Mouse (Mus musculus) thymus, postnatal 25 days (tissue): ENCODE results near the gene 4931406P16Rik.

ENCODE experiments used
- DNase-seq: peaks from one replicate; pipeline ENCODE4 v3.0.0; 2022

4931406P16Rik gene

DNA sequence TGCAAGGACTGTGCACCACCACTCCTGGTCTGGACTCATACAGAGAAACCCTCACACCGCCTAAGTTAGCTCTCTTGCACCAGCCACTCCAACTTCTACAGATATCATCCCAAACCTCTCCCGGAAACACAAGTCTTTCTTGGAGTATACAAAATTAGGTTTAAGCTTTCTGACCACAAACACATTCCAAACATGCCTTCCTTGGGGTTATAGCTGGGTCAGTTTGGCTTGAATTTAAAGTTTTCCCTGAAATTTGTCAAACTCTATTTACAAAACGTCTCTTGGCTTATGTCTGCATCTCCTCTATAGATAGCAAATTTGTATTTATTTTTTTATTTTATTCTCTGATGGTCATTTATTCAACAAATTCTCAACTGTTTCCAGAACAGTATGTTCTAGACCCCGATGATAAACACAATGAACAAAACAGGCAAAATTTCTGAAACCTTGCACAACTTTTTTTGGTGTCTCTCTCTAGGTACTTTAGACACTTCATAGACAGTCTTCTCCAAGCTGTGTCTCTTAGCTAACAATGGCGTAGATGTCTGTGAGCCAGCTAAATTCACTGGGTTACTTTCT is 4.1 kb downstream of the 4931406P16Rik start:
- DNase-seq, result no peak

DNA sequence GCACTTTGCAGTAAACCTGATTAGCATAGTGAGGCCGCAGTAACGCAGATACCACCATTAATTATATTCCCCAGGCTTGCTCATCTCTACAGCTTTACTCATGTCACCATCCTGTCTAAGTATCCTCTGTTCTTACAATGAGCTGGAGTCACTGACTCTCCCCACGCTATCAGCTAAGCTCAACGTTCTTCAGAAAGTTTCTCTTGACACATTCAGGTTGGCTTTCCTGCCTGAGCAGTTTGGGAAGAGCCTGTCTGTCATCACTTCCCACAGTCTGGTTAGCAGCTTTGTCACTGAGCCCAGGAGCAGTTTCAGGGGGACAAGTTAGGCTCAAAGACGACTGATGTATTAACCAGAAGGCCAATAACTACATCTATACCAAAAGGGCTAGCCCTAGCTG is 4.8 kb downstream of the 4931406P16Rik start:
- DNase-seq, result no peak

DNA sequence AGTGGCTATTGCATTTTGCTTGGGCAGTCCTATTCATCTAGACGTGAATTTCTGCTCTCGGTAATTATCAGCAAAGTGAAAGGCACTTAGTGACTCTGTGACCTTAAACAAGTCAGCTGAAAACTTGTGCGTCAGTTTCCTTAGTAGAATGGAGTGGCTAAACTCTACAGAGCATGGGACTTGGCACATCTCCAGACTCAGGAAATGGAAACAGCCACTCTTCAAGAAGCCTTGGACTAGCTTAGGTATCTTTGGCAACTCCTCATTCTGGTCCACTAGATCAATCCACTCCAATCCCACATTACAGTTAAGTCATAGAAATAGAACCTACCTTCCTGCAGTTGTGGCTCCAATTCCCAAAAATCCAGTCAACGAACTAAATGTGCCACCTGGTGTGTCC is 7.9 kb downstream of the 4931406P16Rik start:
- no peak for DNase-seq

DNA sequence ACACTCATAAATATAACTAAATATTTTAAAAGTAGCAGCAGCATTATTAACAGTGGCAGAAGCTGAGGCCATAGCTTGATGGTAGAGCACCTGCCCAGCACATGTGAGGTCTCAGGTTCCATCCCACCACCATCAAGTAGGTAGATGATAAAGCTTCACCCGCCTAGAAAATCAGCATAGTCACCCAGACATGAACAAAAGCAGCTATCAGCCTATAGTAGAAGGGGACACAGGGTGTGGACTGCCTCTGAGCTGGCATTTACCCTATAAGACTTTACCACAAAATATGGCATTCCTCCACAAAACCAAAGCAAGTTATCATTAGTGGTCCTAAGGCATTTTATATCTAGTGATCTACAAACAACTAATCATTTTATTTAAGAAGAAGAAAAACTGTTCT is 10.7 kb downstream of the 4931406P16Rik start:
- DNase-seq, result no peak

DNA sequence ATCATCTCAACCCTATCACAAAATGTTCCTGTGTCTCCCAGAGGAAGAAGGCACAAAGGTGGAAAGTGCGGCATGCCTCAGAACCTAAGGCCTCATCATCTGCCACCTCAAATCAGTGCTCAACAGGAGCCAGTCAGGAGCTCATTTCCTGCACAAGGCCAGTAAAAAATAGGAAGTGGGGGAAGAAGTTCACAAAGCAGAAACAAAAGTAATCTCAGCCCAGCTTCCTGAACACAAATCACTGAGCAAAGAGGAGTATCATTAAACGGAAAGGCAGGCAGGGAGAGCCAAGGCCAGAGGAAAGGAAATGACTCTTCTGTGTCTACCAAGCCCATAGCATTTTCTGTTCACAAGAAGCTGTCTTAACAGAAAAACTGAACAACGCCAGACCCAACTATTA is 11.4 kb downstream of the 4931406P16Rik start:
- DNase-seq, result no peak

DNA sequence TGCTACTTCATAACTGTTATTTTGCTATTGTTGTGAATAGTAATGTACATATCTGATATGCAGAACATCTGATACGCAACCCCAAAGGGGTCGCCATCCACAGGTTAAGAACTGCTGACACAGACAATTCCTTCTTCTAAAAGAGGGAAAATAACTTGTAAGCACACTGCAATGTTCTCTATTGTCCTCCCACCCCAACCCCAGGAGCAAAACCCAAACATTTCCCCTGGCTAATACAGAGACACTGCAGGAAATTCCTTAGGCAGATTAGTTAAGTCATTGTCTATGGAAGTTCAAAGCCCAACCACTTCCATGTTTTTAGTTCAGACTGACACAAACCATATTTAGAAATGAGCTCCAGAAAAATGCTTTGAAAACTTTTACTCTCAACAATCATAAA is 14.5 kb downstream of the 4931406P16Rik start:
- DNase-seq, result no peak

DNA sequence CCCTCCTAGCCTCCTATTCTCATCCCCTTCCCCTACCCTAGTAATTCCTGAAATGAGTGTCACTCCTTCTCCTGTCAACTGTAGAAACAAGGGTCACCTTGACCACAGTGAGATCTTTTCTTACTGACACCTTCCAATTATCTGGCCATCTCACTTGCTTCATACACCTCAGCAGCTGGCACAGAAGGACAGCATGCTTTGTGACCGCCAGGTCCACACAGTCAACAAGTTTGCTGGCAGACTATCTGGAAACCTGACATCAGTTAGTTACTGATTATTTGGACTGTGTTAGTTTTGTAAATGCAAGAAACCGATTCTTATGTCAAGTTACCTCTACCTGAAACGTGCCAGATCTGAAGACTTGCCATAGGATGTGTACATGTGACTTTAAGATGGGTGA is 17.2 kb downstream of the 4931406P16Rik start:
- DNase-seq, result no peak

DNA sequence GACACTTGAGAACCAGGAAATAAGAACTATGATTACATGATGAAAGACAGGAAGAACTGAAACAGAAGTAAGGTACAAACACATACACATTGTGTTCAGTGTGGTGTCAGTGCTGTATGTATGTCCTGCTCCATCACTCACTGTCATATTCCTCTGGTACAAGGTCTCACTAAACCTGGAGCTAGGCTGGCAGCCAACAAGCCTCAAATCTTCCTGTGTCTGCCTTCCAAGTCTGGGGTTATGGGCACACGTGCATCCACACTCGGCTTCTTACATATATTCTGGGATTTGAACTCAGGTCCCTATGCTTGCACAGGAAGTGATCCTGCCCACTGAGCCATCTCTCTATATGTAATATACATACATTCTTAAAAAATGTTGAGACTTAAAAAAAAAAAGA is 20.7 kb downstream of the 4931406P16Rik start:
- DNase-seq, result no peak

DNA sequence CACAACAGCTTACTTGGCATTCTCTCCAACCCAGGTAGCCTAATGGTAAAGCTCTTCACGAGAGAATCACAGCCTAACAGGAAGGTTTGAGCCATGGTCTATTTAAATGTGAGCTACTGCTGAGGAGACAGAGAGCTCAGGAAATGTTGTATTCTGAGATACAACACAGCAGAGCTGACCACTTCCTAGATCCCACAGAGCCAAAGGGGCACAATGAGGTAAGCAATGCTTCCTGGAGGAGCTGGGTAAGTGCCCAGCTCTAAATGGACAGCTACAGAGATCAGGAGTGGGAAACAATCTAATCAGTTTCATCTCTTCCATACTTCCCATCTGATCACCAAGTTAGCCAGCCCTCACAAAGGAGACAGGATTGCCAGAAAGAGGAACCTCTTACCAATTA is 22.1 kb downstream of the 4931406P16Rik start:
- no peak for DNase-seq

DNA sequence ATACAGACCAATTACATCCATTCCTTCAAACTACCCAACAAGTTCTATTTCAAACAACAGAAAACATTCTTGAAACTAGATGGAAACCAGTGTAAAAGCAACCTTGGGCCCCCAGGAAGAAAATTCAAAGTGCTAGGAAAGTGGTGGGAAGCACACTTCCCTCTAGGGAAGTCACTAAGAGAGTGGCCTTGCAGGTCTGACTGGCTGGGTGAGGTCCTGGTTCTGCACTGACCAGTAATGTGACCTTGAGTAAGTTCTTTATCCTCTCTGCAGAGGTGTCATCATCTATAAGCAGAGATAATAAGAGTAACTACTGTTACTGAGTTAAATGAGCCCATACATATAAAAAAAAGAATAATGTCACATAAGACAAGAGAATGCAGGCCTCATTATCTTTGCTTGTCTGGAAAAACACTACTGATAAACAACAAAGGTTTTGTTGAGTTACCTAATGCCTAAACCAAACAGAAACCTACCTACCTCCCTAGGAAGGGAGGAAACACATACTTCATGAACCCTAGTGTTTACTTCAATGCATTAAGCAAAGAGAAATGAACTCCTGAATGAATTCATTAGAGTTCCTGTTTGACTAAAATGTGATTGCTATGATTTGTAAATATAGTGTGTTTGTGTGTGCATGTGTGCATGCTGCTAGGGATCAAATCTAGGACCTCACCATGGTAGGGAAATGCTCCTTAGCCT is 22.8 kb downstream of the 4931406P16Rik start:
- no peak for DNase-seq

DNA sequence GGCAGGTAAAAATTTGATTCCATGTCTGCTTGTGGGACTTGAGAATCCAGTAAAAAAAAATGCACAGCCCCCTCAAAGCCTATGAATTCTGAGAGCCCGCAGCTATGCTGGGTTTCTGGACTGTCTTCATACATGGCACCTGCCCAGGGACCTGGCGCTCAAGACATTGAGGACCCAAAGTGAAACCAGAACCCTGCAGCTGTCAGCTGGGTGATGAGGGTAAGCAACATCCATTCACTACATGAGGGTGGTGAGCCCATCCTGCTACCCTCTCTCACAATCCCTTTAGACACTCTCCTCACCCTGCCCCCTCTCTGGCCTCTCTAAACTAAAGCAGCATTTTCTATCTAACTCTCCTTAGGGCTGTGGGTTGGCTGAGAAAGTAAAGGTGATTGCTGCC is 35.7 kb downstream of the 4931406P16Rik start:
- DNase-seq, result no peak

DNA sequence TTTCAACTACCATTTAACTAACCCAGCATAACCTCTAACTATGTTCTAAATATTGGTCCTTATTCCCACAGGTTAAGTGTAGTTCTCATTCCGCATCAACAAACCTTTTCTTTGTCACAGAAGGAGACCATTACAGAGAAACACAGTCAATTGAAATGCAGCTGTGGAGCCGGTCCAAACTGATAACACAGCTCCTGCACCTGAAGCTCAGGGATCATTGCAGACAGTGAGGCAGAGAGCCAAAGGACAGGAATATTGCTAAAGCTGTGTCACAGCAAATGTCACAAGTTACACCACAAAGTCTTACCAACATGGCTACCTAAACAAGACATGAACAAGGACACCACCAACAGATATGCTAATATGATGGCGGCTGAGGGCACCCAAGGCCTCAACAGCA is 37.3 kb downstream of the 4931406P16Rik start:
- DNase-seq, result no peak

DNA sequence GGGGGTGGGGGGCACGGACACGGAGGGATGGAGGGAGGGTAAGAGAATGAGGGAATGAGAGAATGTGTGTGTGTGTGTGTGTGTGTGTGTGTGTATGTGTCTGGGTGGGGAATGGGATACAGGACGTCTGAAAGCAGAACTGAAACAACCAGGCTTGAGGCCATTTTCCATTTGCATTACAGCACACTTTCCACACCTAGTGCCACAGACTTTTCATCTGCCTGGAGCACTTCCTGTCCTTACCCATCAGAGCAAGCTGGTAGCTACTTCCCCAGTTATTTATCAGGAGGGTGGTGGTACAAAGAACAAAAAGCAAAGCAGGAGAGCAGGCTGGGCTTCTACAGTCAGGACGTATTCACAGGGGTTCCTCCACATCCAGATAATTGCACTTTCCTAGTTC is 40.9 kb downstream of the 4931406P16Rik start:
- no peak for DNase-seq

DNA sequence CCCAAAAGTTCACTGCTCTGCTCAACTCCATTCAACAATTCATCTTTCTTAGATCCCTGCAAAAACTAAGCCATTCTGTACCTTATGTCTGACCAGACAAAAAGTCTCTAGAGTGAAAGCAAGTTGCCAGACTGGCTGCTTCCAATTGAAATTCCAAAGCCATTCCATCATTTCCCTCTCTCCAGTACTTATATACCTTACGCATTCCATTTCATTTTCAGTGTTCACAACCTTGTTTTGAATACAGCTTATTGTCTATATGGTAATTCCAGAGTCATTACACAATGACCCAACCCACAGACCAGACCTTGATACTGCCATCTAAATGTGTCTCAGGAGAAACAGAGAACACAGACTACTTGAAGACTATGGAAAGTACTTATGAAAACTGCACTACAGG is 44.9 kb downstream of the 4931406P16Rik start:
- DNase-seq, result no peak

DNA sequence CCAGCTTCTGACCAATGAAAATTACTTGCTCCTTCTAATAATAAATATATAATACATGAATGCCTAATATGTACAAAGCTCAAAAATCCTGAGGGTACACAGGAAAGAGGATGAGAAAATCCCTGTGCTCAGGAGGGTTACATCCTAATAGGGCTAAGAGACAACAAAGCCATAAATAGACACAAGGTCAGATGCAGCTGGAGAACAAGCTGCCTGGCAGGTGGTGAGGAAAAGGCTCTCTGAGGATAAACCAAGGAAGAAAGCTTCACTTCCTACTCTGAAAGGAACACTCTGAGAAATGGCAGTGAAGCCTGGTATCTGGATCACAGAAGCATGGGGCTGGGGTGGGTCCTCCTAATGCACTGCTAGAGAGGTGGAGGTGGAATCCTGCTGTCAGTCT is 46.9 kb downstream of the 4931406P16Rik start:
- DNase-seq, result no peak

DNA sequence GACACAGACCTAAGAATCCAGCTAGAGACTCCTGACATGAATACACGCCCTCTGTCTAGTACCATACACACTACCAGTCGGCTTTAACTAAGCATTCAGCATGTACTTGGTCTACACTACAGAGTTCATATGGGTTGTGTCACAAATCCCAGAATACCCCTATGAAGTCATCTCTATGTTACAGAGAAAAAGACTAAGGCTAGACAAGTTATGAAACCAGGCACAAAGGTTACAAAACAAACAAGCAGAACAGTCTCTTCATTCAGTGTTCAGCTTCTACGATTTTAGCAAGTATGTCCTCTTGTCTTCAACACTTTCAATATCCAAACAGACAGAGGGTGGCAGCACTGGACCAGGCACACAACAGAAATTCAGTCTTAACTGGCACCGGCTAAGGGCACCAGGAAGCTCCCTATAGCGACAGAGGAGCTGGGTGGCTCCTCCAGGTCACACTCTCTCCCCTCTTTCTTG is 47.4 kb downstream of the 4931406P16Rik start:
- DNase-seq, result peak; percentile 48

DNA sequence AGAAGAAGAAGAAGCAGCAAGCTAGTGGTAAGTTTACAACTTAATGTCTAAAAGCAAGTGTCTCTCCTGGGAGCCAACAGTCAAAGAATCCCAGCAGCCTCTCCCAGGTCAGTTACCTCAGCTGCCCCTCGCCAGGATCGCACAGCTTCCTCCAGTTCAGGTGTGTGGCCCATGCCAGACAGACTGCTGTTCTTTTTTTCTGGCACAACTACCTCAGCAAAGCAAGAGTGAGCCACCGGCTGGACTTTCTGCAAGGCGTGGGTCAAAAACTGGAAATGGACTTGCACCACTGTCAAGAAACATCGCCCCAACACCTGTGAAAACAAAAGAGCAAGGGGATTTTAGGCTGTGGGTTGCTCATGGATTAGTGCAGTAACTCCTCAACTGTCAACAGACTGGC is 49.9 kb downstream of the 4931406P16Rik start:
- DNase-seq, result no peak

DNA sequence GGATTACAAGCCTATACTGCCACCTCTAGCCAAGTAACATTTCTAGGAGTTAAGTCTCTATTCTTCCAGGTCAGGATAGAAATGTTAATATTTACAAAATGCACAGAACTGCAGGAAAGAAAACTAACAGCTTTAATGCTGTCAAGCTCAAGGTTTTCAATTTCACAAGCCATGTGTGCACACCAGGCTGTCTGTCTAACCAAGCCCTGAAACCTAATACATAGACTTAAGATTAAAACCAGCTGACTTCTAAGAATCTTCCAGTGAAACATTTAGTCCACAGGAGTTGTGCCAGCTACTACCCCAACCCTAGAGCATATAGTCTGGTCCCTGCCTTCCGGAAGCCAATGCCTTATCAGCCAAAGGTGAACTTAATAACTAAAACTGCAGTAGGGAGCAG is 54.9 kb downstream of the 4931406P16Rik start:
- no peak for DNase-seq

DNA sequence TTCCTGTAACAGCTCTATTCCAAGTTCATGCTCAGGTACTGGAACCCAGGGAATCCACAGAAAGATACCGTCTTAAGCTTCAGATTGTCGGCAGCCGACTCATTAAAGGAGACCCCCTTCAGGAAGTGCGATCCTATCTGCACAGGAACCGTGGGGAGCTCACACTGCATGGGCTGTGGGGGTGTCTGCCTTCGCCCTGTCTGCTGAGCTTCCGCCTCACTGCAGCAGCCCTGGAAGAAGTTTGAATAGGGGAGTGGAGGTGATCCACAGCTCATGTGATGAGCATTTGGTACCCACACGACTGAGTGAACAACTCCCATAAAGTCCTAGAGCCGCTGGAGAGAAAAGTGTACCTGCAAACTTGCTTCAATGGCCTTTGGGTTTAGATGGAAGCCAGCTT is 56.1 kb downstream of the 4931406P16Rik start:
- DNase-seq, result no peak

DNA sequence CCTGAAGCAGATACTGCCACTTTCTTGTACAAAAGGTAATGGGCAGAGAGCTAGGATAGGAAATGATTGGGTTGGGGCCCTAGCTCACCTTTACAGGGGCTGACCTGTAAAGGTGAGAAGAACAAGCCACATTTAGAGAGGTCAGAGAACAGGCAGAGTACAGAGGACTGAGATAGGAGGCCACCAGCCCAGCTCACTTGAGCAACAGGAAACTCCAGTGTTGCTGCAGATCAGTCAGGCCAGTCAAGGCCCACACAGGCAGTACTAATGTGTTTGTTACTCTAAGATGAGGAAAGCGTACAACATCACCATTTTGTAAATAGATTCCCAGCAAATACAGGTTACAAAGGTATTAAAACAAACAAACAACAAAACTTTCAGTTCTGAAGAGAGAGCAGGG is 57.4 kb downstream of the 4931406P16Rik start:
- no peak for DNase-seq

DNA sequence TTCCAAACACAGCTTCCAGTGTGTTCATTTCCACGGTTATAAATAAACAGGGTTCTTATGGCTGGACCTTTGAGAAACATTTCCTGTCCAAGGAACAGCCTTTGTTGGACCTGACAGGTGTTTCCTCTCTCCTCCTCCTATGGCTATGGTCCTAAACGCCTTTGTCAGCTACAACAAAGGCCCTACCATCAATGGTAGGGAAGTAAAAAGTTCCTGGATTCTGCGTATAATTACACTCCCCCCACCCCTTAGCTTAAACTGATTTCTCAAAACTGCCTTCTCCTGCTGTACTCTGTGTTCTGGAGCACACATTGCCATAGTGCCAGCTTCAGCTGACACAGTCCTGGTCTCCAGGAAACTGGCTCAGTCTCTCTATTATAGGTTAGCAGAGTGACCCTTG is 58.2 kb downstream of the 4931406P16Rik start:
- DNase-seq, result no peak

DNA sequence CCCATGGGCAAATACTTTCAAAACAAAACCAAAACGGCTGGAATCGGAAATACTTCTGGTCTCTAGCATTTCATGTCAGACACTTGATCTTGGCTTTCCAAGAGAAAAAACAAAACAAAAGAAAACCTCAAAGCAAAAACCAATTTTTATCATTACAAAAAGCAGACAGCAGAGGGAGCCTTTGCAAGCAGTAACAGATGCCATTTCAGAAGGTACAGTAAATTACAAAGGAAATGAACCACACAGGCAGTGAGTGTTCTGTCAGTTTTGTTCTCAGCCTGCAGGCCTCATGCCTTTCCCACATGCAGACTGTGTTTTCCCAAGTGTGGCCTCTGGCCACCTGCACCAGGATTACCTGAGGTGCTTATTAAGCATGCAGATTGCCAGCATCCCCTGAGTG is 61.3 kb downstream of the 4931406P16Rik start:
- no peak for DNase-seq

DNA sequence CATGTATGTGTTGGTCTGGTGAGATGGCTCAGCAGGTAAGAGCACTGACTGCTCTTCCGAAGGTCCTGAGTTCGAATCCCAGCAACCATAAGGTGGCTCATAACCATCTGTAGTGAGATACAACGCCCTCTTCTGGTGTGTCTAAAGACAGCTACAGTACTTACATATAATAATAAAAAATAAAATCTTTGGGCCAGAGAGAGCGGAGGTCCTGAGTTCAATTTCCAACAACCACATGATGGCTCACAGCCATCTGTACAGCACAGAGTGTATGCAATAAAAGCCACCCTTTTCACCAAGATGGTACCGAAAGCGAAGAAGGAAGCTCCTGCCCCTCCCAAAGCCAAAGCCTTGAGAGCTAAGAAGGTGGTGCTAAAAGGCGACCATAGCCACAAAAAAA is 62.6 kb downstream of the 4931406P16Rik start, which contains the start of gene Gm6096:
Gene Gm6096 (plus strand): TSS at position 301 of the 400 bp plus-strand sequence.
- DNase-seq, result no peak

DNA sequence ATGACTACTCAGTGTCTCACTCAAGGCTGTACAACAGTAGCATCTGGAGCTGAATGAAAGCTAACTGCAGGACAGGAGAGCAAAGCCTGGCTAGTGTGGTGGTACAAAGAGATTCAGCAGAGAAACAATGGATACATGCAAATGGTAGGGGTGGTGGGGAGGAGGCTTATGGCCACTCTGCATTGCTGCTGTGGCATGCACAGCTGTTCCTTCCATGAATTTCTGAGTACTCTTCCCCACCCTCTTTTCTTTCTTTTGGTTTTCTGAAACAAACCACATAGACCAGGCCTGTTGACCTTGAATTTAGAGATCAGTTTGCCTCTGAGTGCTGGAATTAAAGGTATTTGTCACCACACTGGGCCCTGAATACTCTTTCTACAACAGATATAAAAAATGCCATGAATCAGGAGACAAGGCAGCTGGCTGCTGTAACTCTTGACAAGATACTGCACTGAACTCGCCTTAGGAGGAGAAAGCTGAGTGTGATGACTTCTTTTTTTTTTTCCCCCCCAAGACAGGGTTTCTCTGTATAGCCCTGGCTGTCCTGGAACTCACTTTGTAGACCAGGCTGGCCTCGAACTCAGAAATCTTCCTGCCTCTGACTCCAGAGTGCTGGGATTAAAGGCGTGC is 66.4 kb downstream of the 4931406P16Rik start:
- DNase-seq, result no peak
